Mouse (Mus musculus): ENCODE data around the gene Sec22a. TPM values are rescaled to one million over a fixed set of nuclear protein-coding genes. Genes with fewer than 3 reads are reported as not detected.
A peak's percentile ranks its signal among the peaks of the same experiment; 100 is the strongest.

The Sec22a gene
- polyA plus RNA-seq, 1 experiment from 2014 or later, result 10.8 TPM

DNA sequence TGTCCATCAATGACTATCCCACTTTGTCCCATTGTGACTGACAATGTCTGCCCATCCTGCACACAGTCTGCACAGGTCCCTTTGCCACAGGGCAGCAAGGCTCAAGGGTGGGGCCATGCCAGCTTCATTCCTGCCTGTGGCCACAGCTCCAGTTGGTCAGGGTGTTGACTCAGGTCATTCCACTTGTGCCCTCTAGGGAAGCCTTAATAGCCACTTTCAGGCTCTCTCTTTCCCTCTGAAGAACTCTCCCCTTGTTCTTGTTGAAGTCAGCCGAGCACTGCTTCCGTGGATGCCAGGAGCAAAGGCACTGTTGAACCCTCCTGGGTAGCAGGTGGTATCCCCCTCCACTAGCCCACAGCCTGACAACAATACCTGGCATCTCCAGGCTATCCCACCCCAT is 81.3 kb downstream of the Sec22a start:
- Histone ChIP-seq H3K27me3 (replicated peaks) (no peaks in the 10 kb centered on the region), H3K4me2 (no peak overlapping the region), H3K4me3 (no peak overlapping the region), H3K9me3 (replicated peaks) (no peaks in the 10 kb centered on the region), H3K4me1 (no peaks in the 10 kb centered on the region), H3K36me3 (no peaks in the 10 kb centered on the region), H3K9ac (no peak overlapping the region), H3K27ac (no peak overlapping the region)
- no peak for ATAC-seq
- WGBS (ENCODE audit: insufficient replicate concordance), result 84% methylated on average over 2 of the region's 2 CpGs

DNA sequence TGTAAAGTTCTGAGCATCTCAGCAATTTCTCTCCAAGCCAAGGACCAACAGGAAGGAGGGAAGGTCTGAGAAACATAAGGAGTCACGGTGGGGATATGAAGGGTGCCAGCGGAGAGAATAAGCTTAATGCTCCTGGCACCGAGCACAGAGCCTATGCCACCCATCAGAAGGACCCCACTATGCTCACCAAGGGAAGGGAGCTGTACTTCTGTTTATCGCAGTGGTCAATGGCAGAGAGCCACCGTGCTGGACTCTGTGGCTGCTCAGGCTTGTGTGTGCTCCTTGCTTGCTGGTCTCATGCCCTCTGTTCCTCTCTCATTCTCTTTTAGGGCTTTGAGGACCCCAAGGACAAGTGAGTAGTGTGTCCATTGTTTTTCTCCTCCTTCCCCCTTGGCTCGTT is 85.6 kb downstream of the Sec22a start:
- H3K4me2 ChIP-seq, result no peak overlapping the region
- H3K9me3 ChIP-seq (replicated peaks), result no peaks in the 10 kb centered on the region
- H3K4me3 ChIP-seq, result no peak overlapping the region
- 67% methylated on average over 6 of the region's 6 CpGs for WGBS (ENCODE audit: insufficient replicate concordance)
- no peak for ATAC-seq
- no peak overlapping the region for H3K27ac ChIP-seq
- no peaks in the 10 kb centered on the region for H3K36me3 ChIP-seq
- no peak overlapping the region for H3K9ac ChIP-seq
- H3K27me3 ChIP-seq (replicated peaks), result peaks cover 28% of the 10 kb centered on the region
- H3K4me1 ChIP-seq, result no peaks in the 10 kb centered on the region

DNA sequence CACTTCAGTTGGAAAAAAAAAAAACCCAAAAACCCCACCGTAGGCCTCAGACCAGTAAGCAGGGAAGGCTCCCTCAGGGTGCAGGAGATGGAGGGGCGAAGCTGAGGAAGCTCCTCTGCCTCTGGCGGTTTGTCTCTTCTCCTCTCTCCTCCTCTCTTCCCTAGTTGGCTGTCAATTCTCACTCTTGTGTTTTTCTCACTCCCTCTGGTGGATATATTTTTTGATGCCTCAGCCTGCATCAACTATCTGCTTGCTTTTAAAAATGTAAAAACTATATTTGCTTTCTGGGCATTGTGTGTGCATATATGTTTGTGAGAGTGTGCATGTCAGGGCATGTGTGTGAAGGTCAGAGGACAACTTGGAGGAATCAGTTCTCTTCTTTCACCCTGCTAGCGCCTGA is 91.3 kb downstream of the Sec22a start:
- H3K4me1 ChIP-seq, result no peaks in the 10 kb centered on the region
- no peak overlapping the region for H3K4me3 ChIP-seq
- H3K9me3 ChIP-seq (replicated peaks), result no peaks in the 10 kb centered on the region
- no peak overlapping the region for H3K9ac ChIP-seq
- 53% methylated on average over 4 of the region's 4 CpGs for WGBS (ENCODE audit: insufficient replicate concordance)
- H3K27me3 ChIP-seq (replicated peaks), result peaks cover 37% of the 10 kb centered on the region
- H3K36me3 ChIP-seq, result no peaks in the 10 kb centered on the region
- no peak overlapping the region for H3K27ac ChIP-seq
- no peak overlapping the region for H3K4me2 ChIP-seq
- ATAC-seq, result no peak

DNA sequence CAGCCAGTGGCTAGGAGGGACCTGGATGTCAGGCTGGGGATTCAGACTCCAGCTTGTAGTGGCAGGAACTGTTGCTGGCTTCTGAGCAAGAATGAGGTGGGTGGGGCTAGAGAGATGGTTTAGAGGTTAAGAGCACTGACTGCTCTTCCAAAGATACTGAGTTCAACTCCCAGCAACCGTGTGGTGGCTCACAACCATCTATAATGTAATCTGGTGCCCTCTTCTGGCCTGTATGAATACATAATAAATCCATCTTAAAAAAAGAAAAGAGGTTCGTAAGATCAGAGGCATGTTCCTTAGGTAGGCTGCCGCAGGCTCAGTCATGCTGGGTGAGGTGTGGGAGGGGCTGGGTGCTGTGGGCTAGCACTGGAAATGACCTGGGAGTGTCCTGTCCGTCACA is 92.1 kb downstream of the Sec22a start:
- no peak for ATAC-seq
- H3K36me3 ChIP-seq, result no peaks in the 10 kb centered on the region
- H3K4me1 ChIP-seq, result no peaks in the 10 kb centered on the region
- peaks cover 37% of the 10 kb centered on the region for H3K27me3 ChIP-seq (replicated peaks)
- no peak overlapping the region for H3K4me2 ChIP-seq
- no peak overlapping the region for H3K9ac ChIP-seq
- H3K4me3 ChIP-seq, result no peak overlapping the region
- WGBS (ENCODE audit: insufficient replicate concordance), result 44% methylated on average over 4 of the region's 4 CpGs
- no peaks in the 10 kb centered on the region for H3K9me3 ChIP-seq (replicated peaks)
- H3K27ac ChIP-seq, result no peak overlapping the region

DNA sequence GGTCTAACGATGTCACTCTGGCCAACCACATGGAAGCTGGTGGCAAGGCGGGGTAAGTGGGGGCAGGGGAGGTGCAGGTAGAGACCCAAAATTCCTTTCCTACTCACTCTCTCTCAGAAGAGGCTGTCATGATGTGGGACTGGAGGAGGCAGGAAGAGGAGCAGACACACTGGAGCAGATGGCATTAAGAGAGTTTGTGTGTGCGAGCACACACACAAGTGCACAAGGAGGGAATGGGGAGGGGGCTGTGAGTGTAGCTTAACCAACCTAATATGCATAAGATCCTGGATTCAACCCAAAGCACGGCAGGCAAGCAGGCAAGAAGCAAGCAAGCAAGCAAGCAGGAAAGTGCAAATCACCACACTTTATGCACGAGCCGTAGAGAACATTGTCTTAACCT is 92.8 kb downstream of the Sec22a start:
- Histone ChIP-seq H3K4me2 (no peak overlapping the region), H3K4me1 (no peaks in the 10 kb centered on the region), H3K27me3 (replicated peaks) (peaks cover 34% of the 10 kb centered on the region), H3K9ac (no peak overlapping the region), H3K4me3 (no peak overlapping the region), H3K36me3 (no peaks in the 10 kb centered on the region), H3K9me3 (replicated peaks) (no peaks in the 10 kb centered on the region), H3K27ac (no peak overlapping the region)
- ATAC-seq, result no peak
- WGBS (ENCODE audit: insufficient replicate concordance), result 68% methylated on average over 6 of the region's 6 CpGs

DNA sequence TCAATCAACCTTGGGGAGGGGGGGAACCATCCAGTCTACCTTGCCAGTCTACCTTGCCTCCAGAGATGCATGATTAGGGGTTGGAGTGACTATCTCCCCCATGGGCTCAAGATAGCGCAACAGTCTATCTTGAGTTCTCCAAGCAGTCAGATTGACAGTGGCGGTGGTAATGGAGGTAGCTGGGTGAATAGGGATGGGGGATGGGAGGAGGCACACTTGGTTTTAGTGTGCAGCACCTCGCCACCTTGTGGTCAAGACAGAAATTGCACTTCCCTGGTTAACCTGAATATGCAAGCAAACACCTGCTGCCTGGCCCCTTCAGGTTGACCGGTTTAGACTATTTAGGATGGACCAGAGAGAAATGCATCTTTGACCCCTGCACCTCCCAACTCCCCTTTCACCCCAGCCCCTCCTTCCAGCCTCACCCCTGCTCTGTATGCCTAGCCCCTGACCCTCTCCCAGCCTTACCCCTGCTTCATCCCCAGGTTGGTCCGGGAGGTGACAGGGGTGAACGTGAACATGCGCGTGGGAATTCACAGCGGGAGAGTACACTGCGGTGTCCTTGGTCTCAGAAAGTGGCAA is 93.3 kb downstream of the Sec22a start:
- no peaks in the 10 kb centered on the region for H3K36me3 ChIP-seq
- ATAC-seq, result 0 out of 2 replicates have a peak, but pooled peaks have one; percentile 10
- 41% methylated on average over 10 of the region's 10 CpGs for WGBS (ENCODE audit: insufficient replicate concordance)

More for the DNA sequence above, 93.3 kb downstream of the Sec22a start:
- H3K27me3 ChIP-seq (replicated peaks), result peaks cover 29% of the 10 kb centered on the region
- no peak overlapping the region for H3K9ac ChIP-seq
- no peaks in the 10 kb centered on the region for H3K9me3 ChIP-seq (replicated peaks)
- H3K4me1 ChIP-seq, result no peaks in the 10 kb centered on the region
- H3K4me3 ChIP-seq, result no peak overlapping the region
- H3K27ac ChIP-seq, result no peak overlapping the region
- no peak overlapping the region for H3K4me2 ChIP-seq

Other genes starting within 250 kb of the Sec22a start
- 0.20 and 0.27 TPM in 2 replicates for gene Adcy5, start 209.0 kb downstream of the Sec22a start, polyA plus RNA-seq (2016; fragmentation: Nextera tagmentation; extraction: Ambion mirVana)
- 46.5 and 49.4 TPM in 2 replicates for gene Pdia5, start 127.0 kb upstream of the Sec22a start, polyA plus RNA-seq (2016; fragmentation: Nextera tagmentation; extraction: Ambion mirVana)
- 0.17 and 0.62 TPM in 2 replicates for gene Sema5b, start 177.2 kb upstream of the Sec22a start, polyA plus RNA-seq (2016; fragmentation: Nextera tagmentation; extraction: Ambion mirVana)